15 mouse cellular contexts compared by ENCODE assay signal in the genomic region with DNA sequence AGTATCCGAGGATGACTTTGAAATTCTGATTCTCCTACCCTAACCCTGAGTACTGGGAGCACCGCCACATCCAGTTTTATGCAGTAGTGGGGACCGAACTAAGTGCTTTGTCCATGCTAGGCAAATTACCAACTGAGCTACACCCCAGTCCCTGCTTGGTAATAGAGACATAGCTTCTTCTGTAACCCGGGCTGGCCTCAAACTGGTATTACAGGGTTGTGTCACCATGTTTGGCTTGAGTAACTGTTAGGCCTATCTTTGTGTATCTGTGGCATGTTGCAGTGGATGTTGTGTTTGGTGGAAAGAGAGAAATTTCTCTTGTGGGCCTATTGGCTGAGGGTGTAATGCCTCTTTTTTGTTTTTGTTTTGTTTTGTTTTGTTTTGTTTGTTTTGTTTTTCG.
"Had no signal": no experiment of that assay in that cellular context is flagged by ENCODE, and none has a peak within 500 bp of the region (broad histone marks: within the 10 kb centered on the region; RNA-seq: fewer than 3 reads in every experiment).

No protein-coding gene starts in this region.

- DNase-seq: cerebellum, adult 9-11 months; cerebellum, postnatal 10 days; cerebellum, postnatal 14 days; cerebellum, postnatal 25 days; cerebellum, postnatal 36 days; embryo, embryonic 11 days; forebrain, postnatal 0 days; gastrocnemius, adult 2 months; gastrocnemius, postnatal 10 days; gastrocnemius, postnatal 14 days; gastrocnemius, postnatal 25 days; gastrocnemius, postnatal 36 days; heart, adult 11 months; heart, adult 18-20 months; heart, adult 2 months had no signal
